Mouse (Mus musculus) gastrocnemius, adult 8-10 months (tissue): ENCODE measurements at regions not wholly inside any gene's neighbourhood (a gene's known extent, or its start where the extent isn't known, plus 50 kb on each side); places are given as distances from the start of the nearest gene placed in this dataset.
"Not testable (repeated sequence)": the region's sequence is repeated elsewhere in the genome, so short reads cannot be mapped to it uniquely, and the experiment has no call there.

Experiments
- DNase-seq, 2 experiments: peaks; one replicate each; pipeline ENCODE4 v3.0.0; 2022; ENCODE audit warnings: low spot score in 2 of 2

DNA sequence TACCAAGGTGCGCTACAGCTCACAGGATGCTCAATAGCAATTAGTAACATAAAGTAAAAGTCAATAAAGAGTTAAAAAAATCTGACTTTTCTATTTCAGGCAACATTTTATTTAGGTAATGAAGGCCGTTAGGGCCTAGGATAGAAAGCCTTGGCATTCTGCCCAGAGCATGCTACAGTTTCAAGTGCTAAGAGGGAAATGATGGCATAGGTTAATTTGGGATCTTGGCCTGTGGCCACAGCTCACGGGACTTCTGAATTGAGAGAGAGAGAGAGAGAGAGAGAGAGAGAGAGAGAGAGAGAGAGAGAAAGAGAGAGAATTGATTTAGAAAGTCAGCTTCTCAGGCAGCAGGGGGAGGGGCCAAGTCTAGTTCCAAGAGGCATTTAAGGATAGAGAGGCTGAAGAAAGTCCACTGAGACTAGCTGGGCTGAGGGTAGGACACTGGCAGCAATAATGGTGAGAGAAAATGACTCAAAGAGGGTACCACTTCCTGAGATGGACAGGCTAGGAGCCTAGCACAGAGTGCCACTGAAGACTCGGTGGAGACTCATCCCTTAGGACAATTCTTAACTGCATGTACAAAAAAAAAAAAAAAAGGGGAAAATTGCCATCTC is 52.6 kb upstream of the Klf14 start:
- peak; percentile 65 to 77 for DNase-seq

DNA sequence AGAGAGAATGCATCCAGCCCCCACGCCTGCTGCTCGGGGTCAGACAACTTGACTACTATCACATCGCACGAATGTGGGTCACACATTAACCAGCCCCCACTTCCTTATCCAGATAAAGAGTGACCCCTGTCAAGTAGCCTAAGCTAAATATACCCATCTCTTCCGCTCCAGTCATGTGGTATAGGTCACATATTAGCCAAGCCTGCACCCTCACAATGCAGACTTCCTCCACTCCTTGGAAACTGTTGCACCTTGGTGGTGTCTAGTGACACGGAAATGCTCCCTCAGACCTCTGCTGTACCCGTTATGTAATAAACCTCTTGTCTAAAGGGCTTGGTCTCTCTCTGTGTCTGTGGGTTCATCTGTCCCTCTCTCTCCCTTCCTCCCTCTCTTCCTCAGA is 57.7 kb upstream of the Klf14 start:
- no peak for DNase-seq

DNA sequence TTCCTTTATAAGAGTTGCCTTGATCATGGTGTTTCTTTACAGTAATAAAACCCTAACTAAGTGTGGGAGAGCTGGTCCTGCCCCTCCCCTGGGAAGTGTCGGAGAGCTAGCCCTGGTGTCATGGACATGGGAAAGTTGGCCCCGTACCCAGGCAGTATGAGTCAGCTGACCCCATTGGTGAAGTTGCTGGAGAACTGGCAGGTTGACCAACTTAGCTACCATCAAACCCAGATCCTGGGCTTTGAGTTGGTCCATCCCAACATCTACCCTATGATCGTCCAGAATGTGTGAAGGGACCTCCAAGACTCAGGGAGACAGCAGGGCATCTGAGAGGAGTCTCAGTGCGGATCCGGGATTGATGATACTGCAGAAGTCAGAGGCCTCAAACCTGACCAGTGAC is 62.9 kb upstream of the Klf14 start:
- no peak for DNase-seq

DNA sequence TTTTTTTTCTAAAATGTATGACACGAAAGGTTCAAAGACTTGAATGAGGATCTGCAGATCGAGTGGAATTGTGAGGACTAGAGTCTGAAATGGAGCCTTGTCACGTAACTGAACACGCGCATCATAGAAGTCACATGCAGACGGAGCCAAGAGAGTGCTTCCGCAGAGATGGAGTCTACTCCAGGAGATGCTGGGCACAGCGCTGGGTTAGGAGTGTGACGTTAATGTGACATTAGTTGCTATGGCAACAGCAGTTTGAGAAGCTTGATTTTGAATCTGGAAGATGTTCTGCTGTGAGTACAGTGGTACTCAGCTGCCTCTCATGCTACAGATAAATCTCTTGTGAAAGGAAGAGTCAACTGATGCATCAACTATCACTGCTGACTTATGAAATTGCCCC is 70.9 kb upstream of the Klf14 start:
- DNase-seq = no peak

DNA sequence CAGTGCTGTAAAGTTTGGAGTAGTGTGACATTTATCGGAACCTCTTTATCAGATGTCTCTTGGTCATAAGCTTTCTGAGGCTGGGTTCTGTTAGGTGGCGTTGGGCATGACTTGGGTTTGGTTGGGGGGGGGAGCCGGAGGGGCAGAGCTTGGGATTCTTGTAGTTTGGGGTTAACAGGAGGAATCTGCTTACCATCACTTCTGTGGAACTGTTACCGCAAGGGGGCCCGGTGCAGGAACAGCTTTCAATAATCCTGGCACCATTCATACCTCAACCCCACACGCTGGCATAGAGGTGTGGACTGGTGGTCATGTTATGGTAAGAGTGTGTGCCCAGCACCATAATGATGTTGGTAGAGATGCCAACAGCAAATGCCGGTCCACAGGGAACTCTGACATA is 72.1 kb upstream of the Klf14 start:
- DNase-seq = no peak

DNA sequence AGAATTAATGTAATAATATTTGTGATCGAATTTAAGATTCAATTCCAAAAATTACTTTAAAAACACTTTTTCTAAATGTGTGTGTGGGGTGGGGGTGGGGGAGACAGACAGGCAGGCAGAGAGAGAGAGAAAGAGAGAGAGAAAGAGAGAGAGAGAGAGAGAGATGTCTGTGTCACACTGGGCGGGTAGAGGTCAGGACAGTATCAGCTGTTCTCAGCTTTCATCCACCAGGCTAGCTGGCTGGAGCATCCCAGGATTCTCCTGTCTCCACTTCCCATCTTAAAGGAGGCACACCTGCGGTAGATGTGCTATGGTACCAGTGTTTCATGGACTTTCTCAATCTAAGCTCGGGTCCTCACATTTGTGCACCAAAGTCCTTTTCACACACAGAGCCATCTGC is 73.3 kb upstream of the Klf14 start:
- DNase-seq = no peak

DNA sequence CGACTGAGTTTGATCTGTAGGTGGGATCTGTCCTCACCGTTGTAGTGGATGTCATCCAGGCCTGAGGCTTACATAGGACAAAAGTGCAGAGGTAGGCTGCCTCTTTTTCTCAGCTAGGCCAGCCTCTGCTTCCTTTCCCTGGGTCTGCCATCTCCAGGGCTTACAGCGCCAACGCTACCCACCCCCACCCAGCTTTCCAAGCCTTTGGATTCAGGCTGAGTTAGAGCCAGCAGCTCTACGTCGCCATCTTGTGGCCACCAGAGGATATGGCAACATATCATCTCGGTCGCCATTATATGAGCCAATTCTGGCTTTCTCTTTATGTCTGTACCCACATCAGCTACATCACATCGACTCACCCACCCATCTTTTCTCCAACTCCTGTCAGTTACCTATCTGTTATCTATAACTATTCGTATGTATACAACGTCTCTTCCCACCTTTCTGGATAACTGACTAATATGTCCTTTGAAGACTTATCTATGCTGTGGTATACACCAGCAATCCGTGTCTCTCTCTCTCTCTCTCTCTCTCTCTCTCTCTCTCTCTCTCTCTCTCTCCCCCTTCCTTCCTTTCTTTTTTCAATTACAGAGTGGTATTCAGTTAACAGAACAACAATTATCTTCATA is 74.2 kb upstream of the Klf14 start:
- no peak for DNase-seq

DNA sequence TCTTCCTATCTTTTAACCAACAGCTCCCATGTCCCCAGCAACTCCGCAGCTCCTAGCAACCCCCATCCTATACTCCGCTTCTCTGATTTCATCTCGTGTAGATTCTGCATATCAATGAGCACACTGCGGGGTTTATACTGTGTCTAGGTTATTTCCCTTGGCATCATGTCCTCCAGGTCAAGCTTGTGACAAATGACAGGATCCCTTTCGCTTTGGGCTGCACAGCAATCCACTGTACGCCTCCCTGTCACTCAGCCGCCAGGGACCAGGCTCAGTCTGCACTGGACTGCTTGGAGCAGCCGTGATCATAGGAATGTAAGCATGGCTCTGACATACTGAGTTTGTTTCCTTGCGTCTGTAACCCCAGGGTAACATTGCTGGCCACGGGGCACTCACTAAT is 75.9 kb upstream of the Klf14 start:
- DNase-seq = no peak

DNA sequence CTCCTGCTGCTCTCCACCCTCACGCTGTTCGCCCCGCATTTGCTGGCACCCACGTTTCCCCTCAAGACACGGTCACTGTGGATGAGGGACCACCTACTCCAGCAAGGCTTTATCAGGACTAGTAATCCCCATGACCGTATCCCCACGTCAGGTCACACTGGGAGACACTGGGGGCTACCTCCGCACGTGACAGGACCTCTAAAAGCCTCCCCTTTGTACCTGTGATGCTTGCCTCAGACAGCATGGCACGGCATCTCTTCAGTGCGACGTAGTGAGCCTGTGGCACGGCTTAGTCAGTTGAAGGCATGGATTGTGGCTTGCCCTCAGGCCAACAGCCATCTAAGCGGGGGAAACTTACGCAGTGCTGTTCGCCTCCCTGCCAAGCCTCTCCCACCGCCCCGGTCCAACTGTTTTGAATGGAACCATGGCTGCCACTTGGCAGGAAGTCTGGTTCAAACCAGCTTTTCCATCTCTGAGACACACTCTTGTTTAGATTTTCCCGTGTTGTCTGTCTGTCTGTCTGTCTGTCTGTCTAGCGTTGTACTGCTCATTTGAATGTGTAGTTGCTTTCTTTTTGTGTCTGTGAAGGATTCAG is 79.0 kb upstream of the Klf14 start:
- DNase-seq = no peak

DNA sequence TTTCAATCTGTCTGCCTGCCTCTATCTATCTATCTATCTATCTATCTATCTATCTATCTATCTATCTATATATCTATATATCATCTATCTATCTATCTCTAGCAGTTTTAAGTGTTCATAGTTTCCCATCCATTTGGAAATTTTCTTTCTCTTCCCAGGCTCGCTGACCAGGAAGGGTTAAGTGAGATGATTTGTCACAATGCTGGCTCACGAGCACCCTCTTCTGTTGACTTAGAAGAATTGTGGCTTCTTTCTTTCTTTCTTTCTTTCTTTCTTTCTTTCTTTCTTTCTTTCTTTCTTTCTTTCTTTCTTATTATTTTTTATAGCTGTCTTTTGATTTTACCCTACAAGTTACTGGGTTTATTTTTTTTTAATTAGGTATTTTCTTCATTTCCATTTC is 79.6 kb upstream of the Klf14 start:
- DNase-seq = not testable (repeated sequence)

DNA sequence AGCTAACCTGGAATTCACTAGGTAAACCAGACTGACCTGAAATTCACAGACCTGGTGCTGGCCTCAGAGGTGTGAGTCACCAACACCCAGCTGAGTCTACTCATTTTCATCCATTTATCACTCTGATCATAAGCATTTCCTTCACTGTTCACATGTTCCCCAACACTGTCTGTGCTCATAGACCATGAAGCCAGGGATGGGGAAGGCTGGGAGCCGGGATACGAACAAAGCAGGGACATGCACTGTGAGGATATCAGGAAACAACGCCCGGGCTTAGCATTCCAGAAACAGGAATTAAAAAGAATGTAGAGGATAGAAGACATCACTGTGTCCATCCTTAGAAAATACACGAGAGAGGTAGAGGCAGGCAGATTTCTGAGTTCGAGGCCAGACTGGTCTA is 80.6 kb upstream of the Klf14 start:
- no peak for DNase-seq

DNA sequence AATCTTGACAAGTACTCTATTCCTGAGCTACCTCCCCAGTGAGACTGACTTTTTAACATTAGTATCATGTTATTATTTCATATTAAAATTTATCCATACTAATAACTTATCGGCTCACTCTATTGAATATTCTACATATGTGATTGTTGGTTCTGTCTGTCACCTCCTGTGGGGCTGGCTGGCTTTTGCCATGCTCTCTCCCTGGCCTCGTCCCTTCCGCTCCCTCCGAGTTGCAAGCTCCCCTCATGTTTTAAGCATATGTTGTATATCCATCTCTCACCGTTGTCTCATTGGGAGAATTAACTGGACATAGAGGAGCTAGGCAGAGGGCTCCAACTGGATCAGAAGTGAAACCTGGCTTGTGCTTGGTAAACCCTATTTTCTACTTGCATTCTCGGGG is 81.9 kb upstream of the Klf14 start:
- DNase-seq = no peak

DNA sequence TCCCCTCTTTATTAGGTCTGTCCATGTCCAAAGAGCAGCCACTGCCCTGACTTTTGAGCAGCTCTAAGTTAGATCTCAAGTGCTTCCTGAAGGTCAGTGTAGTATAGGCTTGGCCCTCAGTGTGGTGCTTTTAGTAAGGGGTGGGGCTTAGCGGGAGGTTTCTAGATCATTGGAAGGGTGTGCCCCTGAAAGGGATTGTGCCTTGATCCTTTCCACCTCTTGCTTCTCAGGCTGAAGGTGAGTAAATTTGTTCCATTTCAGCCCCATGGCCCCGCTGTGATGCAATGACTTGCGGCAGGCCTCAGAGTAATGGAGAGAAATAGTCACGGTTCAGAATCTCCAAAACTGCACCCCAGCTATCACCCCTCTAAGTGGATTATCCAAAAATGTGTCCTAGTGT is 84.5 kb upstream of the Klf14 start:
- DNase-seq = no peak

DNA sequence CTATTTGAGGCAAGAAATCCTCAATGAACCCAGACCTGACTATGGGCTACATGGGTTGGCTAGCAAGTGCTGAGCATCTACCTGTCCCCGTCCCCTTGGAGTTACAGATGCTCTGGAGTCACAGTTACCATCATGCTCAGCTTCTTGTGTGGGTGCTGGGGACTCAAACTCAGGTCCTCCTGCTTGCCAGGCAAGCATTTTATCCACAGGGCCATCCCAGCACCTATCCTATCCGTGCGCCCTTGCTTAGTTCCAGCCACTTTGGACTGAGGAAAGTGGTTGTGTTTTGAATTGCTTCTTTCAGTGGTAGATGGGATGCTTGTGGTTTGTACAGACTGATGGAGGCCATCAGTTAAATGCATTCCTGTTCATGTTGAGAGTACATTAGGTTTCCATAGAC is 85.0 kb upstream of the Klf14 start:
- no peak for DNase-seq

DNA sequence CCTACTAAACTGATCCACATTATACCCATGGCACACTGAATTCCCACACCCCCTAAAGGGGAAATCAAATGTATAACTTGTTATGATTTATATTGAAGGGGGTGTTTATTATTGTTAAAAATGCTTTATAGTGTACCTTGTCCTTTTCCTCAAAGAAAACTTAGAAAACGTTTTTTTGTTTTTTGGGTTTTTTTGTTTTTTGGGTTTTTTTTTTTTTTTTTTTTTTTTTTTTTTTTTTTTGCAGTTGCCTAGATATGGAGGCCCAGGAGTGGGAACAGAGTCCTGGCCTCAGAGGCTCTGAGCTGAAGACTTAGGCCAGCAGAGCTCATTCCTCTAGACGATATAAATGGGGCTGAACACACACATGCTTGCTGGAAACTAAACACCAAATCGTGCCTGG is 87.3 kb upstream of the Klf14 start:
- DNase-seq = no peak

DNA sequence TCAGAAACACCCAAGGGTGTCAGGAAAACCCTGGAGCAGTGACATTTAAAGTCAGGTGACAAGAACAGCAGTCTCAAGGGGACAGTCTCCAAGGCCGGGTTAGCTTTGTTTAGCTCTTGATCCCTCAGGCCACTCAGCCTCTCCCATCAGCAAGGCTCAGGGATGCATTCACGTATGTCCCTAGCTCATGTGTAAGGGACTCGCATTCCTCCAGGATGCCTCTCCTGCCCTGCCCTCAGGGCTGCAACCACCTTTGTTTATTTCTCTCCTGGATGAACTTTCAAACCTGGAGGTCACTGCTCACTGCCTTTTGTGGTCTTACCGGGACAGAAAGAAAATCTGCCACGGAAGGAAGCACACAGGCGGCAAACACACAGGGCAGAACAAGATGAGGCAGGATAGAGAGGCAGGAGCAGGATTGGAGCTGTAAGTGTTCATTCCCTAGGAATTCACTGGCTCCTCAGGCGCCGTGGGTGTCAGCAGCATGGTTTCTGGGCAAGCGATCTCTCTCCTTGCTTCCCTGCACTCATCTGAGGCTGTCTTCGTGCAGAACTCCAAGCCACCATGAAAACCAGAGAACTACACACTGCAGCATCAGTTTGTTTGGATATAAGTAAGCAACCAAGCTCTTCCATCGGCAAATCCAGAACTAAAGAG is 90.2 kb upstream of the Klf14 start:
- no peak for DNase-seq

DNA sequence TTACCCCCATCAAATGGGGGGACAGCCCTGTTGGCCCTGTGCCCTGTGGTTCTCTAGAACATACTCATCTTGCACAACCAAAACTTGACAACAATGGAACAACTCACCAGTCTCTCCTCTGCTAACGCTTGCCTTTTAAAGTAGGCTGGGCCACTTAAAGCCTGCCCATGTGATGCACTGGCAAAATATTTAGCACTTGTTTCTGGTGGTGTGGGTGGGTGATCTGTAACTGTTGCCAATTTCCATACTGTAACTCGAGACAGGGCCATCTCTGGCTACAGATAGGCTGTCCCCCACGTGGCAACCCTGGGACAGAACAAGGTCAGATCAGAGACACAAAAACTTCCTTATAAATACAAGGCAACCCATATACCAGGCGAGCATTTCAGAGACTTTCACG is 92.0 kb upstream of the Klf14 start:
- no peak for DNase-seq

DNA sequence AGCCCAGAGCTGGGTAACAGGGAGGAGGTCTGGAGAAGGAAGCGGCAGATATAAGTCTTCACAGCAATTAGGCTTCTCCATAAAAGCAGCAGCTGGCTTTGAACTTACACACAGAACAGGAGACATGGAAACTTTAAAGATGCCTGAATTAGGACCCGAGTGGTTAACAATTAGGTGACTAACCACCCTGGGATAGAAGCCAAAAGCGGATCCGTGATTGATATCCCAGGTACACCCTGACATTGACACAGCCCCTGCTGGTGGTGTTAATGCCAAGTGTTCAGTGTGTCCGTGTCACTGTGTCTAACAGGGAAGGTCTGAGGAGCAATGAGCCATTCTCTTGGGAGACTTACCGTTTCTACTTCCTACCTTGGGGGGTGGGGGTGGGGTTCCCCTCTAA is 92.9 kb upstream of the Klf14 start:
- no peak for DNase-seq

DNA sequence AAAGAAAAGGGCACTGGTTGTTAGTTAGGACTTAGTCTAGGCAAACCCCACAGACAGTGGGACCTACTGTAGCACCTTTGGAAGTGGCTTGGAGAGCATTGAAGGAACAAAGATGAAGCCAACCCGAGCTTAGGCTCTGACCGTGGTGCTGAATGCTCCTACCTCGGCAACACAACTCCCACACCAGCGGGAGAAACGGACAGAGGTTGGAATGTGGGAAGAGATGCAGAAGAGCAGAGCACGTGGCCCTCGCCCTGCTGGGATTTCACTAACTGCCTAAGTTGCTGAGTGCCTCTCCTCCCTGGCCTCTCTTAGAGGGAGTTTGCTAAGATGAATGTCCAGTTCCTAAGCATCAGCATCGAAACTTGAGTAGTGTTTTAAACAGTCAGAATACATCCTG is 94.1 kb upstream of the Klf14 start:
- DNase-seq = no peak

DNA sequence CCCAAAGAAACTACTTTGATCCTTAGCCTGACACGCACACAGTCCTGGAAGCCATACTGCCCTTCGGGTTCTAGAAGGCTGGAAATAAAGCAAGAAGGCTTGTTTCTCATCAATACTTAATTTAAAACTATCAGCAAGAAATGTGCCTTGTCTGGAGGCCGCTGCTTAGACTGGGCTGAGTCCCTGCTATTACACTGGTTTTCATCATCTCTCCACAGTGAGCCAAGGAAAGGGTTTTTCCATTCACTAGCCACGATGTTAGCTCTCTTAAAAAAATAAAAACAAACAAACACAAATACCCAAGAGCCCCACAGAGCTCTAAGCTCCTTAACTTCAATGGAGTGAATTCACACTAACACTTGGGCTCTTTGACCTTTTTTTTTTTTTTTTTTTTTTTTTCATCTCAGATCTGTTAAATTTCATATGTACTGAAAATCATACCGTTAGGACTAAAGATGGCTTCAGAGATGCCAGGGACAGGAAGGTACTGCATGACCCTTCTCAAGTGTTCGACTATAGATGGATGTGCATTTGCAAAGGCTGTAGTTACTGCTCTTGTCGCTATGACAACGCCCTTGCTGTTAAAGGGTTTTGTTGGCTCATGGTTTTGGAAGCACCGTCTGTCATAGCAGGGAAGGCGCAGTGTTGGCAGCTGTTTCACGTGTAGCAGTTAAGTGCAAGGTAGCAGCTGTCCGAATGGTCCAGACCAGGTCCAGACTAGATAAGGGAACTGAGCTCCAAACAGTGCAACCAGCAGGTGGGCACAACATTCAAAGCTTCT is 98.1 kb upstream of the Klf14 start:
- no peak for DNase-seq

DNA sequence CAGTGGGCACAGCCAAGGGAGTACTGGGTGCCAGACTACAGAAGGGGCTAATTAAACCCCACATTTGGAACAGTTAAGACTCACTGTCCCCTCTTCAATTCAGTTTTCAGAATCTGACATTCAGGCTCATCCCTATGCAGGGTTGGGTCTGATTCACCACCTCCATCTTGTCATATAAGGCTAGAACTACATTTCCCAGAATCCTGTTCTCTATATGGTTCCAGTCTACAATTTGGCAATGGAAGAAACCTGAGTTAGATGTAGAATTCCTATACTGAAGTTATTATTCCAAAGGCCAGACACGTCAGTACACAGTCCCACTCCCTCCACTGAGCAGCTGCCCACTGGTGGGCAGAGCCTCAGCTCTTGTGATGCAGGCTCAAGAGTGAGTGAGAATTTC is 99.4 kb upstream of the Klf14 start:
- no peak for DNase-seq

DNA sequence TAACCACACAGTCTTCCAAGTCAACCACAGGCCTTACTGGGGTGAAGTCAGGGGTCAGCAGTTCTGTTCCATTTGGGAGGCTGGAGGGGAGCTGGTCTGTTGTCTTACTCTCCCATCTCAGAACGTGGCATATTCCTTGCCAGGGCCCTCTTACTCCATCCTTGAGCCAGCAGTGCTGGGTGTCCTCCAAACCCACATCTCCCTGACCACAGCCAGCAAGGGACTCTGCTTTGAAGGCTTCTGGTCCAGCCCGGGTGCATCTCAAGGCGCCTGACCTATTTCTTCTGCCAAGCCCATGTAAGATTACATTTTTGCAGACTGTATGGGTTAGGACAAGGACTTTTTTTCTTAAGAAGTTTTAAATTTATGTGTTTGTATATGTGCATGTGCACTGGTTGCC is 100.1 kb upstream of the Klf14 start:
- DNase-seq = no peak
